Mouse (Mus musculus) urinary bladder, postnatal 0 days (tissue): ENCODE measurements around the gene Hlf. TPM values are rescaled to one million over a fixed set of nuclear protein-coding genes. Genes with fewer than 3 reads are reported as not detected.

ENCODE experiments used
- polyA plus RNA-seq: library from polyadenylated mRNA; unstranded; fragments of >200 nt; fragmentation: Nextera tagmentation; extraction: Ambion mirVana; gene quantifications from 2 replicates; pipeline ENCODE4 v1.2.1, GENCODE M21; 2015

Gene Hlf
- polyA plus RNA-seq = 0.96 and 1.1 TPM in 2 replicates

GRCm38 (mm10) chr11:90390817-90391173, at the start of gene Hlf:
Gene Hlf, minus strand, starts transcription at chr11:90390895.

Other genes starting within 250 kb of the Hlf start
- gene Gm45716, start 203.2 kb downstream of the Hlf start, polyA plus RNA-seq = 8.8 and 9.3 TPM in 2 replicates
- 39.2 and 44.9 TPM in 2 replicates for gene Mmd, start 141.4 kb downstream of the Hlf start, polyA plus RNA-seq
- gene Stxbp4, start 247.2 kb upstream of the Hlf start, polyA plus RNA-seq = 2.9 and 4.0 TPM in 2 replicates
- gene Cox11, start 247.3 kb upstream of the Hlf start, polyA plus RNA-seq = 18.1 and 18.4 TPM in 2 replicates